Mouse (Mus musculus) thymus, postnatal 0 days (tissue): Measurements from ENCODE around the gene Ppp1r27. TPM values are rescaled to one million over a fixed set of nuclear protein-coding genes. Genes with fewer than 3 reads are reported as not detected.
"Not testable (repeated sequence)": the region's sequence is repeated elsewhere in the genome, so short reads cannot be mapped to it uniquely, and the experiment has no call there.

Experiments
- DNase-seq: peaks from one replicate; pipeline ENCODE4 v3.0.0-alpha.2; 2015; ENCODE audit warnings: low spot score
- polyA plus RNA-seq: library from polyadenylated mRNA; unstranded; fragments of >200 nt; fragmentation: Nextera tagmentation; extraction: Ambion mirVana; gene quantifications from 2 replicates; pipeline ENCODE4 v1.2.1, GENCODE M21; 2015

Ppp1r27 gene
- polyA plus RNA-seq, result 13.7 and 17.1 TPM in 2 replicates

- DNase-seq, result no peak
Observed at GRCm38 (mm10) chr11:120550810-120551440, at the start of gene Ppp1r27. Ppp1r27 (minus strand) TSS chr11:120551132.

DNA sequence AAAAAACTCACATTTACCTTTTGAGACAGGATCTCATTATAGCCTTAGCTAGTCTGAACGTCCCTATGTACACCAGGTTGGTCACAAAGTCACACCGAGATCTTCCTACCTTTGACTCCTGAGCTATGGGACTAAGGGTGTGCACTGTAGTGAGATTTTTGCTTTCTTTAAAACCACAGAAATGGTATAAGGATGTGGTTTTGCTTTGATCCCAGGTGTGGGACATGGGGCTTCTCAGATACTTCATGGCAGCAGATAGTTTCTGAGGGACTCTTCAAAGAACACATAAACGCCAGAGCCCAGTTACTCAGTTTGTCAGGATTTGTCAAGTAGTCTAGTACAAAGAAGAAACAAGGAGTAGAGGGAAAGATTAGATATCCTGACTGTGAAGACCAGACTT is 49.8 kb upstream of the Ppp1r27 start:
- peak; percentile 87 for DNase-seq

GRCm38 (mm10) chr11:120598990-120599549 is 48.1 kb upstream of the Ppp1r27 start:
- no peak for DNase-seq

GRCm38 (mm10) chr11:120598283-120598989 is 47.5 kb upstream of the Ppp1r27 start, which contains the start of the genes Alyref and Anapc11:
Alyref (minus strand) TSS chr11:120598365.
Anapc11 (plus strand) TSS chr11:120598421.
- peak; percentile 99 for DNase-seq

GRCm38 (mm10) chr11:120597240-120598235 is 46.6 kb upstream of the Ppp1r27 start:
- DNase-seq, result no peak

- DNase-seq, result no peak
Observed at GRCm38 (mm10) chr11:120588531-120588930, 37.6 kb upstream of the Ppp1r27 start.

DNA sequence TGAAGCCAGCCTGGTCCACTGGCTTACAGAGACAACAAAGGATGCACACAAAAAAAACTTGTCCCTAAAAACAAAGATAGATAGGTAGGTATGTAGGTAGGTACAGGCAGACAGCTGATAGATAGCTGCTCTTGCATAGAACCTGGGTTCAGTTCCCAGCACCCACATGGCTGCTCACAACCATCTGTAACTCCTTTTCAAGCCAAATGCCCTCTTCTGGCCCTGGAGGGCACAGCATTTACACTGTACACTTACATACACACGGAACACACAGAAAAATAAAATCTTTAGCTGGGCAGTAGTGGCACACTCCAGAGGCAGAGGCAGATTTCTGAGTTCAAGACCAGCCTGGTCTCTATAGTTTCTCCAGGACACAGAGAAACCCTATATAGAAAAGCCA is 33.0 kb upstream of the Ppp1r27 start:
- no peak for DNase-seq

DNA sequence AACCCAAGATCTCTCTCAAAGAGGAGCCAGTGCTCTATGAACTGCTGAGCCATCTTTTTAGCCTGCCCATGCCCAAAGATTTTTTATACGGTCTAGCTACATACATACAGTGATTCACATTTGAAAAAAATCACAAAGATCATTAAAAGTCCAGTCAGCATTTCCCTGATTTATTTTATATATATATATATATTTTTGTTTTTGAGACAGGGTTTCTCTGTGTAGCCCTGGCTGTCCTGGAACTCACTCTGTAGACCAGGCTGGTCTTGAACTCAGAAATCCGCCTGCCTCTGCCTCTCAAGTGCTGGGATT is 32.0 kb upstream of the Ppp1r27 start:
- not testable (repeated sequence) for DNase-seq

GRCm38 (mm10) chr11:120582268-120582981 is 31.5 kb upstream of the Ppp1r27 start:
- peak; percentile 57 for DNase-seq

DNA sequence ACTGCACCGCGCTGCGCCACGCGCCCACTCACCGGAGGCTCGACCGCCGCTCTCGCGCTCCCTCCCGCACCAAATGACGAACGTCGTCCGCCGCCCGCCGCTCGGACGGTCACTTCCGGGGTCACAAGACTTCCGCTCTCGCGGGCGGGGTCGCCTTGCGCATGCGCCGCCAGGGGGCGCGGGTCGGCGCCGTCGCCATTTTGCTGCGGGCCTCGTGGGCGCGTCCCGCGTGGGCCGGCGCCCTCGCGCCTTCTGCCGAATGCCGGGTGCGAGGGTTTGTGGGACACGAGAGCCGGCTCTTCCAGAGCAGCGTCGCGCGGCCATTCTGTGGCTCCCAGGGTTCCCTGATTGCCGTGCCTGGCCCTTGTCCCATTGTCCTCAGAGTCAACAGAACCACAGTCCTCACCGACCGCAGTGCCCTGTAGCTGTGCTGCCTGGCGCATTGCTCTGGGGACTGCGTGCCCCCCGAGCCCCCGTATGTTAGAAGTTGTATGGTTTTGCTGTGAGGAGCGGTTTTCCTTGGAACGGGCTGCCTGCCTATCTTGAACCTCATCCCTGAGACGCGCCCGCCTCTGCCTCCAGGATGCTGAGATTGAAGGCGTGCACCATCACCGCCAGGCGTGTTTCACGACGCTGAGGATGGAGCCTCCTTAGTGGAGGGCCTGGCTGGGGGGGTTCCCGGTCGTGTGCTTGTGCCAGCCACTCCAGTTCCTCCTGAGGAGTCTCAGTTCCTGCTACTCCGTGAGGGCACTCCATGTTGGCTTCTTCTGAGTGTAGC is 30.7 kb upstream of the Ppp1r27 start, which contains the start of gene Arhgdia:
Gene Arhgdia, minus strand, starts transcription at position 135 of the 778 bp plus-strand sequence.
- peak; percentile 89 for DNase-seq

DNA sequence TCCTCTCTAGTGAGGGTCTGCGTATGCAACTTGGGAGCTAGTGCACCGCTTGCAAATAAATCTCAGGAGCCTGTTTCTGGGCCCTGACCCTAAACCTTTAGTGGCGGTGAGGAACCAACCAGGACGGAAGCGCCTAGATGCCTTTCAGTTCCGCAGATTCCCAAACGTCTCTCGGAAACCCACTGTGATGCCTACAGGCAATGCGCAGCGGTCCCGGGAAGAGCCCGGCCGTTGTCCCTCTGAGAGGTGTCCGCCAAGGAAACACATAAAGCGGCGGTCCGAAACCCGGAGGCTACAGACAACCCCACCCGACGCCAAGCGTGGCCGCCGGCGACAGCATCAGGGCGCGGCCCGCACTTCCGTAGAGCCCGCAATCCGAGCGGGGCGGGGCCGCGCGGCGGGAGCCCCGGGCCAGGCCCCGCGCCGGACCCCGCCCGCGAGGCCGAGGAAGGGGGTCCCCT is 30.0 kb upstream of the Ppp1r27 start:
- peak; percentile 42 for DNase-seq

- no peak for DNase-seq
Observed at GRCm38 (mm10) chr11:120580190-120580589, 29.3 kb upstream of the Ppp1r27 start.

- DNase-seq, result peak; percentile 85
Observed at GRCm38 (mm10) chr11:120579316-120580107, 28.6 kb upstream of the Ppp1r27 start.

DNA sequence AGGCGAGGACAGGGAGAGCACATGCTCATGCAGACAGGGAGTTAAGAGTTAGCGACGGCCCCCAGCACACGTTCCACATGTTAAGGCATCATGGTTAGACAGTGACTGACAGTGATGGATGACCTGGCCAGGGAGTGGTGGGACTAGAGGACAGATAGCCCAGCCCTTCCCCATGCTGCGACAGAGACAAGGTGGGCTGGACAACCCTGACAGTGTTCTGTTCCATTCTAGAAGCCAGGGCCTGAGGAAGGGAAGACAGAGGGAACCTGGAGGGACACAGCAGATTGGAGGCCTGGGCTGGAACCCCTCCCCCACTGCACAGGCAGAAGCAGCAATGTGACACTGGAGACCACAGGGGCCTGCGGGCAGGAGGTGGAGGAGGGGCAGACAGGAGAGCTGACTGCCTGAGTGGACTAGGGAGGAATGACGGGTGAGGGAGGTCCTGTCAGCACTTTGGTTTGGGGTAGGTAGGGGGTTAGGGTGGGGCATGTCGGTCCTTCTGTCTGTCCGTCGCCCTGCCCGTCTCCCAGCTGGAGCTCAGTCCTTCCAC is 27.8 kb upstream of the Ppp1r27 start:
- DNase-seq, result no peak

GRCm38 (mm10) chr11:120578024-120578693 is 27.2 kb upstream of the Ppp1r27 start:
- DNase-seq, result no peak

- peak; percentile 56 for DNase-seq
Observed at GRCm38 (mm10) chr11:120577211-120578023, 26.5 kb upstream of the Ppp1r27 start.

DNA sequence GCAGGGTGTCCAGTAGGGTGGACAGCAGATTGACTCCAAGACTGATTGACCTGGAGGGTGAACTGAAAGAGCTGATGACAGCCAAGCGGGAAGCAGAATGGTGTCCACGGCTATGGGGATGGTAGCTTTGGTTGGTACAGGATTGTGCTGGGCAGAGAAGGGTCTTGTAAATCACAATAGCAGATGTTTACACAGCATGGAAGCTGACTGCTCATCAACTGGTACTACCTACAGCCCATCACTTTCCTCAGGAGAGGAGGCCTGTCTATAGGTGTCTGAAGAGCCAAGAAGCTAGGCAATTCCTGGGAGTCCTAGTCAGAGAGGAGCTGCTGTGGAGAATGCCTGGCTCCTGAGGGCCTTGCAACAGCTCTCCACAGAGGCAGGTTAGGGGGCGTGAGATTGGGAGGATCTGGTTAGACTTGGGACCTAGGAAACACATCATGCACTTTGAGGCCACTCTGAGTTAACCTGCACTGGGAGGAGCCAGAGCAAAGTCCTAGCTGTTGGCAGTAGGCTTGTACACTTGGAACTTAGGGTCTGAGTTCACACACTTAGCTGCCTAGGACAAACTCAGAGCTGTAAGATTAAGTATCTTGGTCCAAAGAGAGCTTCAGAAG is 25.5 kb upstream of the Ppp1r27 start:
- DNase-seq, result no peak
